Mouse (Mus musculus) layer of hippocampus, adult 2 months (tissue): ENCODE data around the gene Pde4d. TPM values are rescaled to one million over a fixed set of nuclear protein-coding genes. Genes with fewer than 3 reads are reported as not detected.

Source experiments
- DNase-seq, 2 experiments: peaks; one replicate each; pipeline ENCODE4 v3.0.0; 2022; ENCODE audit warnings: low spot score in 2 of 2
- H3K27ac ChIP-seq: fragments of 200-600 bp; 2 replicates; pipeline ENCODE4 v1.8.1; 2022
- H3K4me3 ChIP-seq: fragments of 200-600 bp; 2 replicates; pipeline ENCODE4 v1.8.1; 2022; ENCODE audit warnings: mild to moderate bottlenecking
- CTCF ChIP-seq: fragments of 200-600 bp; conservative IDR thresholded peaks from 2 replicates; pipeline ENCODE4 v1.8.1; 2022; ENCODE audit warnings: antibody characterized with exemption, mild to moderate bottlenecking, moderate library complexity
- total RNA-seq, 2 experiments: library from RNA; stranded (reverse); gene quantifications; 2 replicates each; pipeline ENCODE4 v1.2.3; 2021

Pde4d gene
- total RNA-seq, 2 experiments from 2014 or later, result 72.2 to 73.8 TPM

DNA sequence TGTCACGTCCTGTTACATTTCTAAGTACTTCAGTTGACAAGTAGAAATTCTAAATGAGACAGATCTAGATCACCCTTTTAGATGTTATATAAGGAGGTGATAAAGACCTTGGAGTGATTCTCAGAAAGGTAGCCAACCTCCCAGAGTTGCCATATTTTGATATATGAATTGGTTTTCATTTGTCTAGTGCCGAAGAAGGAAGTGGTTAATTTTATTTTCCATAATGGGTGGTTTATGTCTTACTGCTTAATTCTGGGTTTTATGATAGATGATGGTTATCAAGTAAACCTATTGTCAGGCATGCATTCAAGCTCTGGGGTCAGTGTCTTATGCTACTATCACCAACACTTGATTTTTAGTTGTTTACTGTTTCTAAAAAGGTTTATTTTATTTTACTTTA, 1.4 kb downstream of the Pde4d start:
- no peak for TF ChIP-seq CTCF
- H3K4me3 ChIP-seq, result no peak overlapping the region
- H3K27ac ChIP-seq, result no peak overlapping the region
- DNase-seq, result no peak

DNA sequence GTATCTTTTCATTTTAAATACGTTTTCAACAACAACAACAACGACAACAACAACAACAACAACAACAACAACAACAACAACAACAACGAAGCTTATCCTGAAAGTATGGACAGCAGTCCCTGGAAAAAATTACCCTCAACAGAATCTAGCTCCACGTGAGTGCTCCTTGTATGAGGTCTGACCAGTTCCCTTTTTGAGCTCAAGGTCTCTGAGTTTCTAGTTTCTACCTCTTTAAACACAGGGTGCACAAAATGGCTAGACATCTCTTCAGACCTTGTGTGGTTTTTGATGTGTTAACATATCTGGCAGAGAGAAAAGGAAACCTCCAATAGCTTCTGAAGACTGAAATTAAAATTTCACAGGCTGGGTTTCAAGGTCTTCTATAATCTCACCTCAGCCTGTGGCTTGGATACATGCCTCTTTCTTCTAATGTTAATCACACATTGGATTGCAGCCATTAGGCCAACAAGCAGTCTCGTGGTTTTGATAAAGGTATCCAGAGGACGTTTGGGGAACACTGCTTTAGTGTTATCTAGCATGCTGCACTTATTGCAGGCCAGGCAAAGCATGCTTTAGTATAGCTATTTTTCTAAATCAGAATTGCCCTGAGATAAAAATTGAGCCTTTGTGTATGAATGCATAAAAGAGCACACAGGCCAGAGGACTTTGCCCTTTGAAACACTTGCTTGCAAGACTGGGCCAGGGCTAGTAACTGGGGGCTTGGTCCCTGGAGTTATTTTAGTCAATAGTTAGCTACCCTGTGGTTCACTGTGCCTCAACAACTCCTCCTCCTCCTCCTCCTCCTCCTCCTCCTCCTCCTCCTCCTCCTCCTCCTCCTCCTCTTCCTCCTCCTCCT, 3.5 kb downstream of the Pde4d start:
- Histone ChIP-seq H3K27ac (no peak overlapping the region), H3K4me3 (no peak overlapping the region)
- no peak for DNase-seq
- no peak for TF ChIP-seq CTCF

DNA sequence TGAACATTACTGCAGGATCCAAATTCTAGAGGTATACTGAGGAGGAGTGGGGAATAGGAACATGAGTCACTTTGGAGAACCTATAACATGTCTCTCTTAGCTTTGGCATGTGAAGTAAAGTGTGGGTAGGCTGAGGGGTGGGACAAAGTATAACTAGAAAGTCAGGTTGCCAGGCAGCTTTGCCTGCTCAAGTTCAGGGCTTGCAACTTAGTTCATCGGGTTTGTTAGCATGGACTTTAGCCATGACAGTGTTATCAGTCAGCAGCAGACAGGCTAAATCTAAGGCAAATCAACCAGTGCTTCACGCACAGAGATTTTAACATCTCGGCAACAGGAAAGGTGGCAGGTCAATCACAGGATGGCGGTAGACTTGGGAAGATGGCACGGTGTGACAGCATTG, 12.8 kb downstream of the Pde4d start:
- Histone ChIP-seq H3K4me3 (no peak overlapping the region), H3K27ac (no peak overlapping the region)
- DNase-seq, result no peak
- no peak for TF ChIP-seq CTCF

DNA sequence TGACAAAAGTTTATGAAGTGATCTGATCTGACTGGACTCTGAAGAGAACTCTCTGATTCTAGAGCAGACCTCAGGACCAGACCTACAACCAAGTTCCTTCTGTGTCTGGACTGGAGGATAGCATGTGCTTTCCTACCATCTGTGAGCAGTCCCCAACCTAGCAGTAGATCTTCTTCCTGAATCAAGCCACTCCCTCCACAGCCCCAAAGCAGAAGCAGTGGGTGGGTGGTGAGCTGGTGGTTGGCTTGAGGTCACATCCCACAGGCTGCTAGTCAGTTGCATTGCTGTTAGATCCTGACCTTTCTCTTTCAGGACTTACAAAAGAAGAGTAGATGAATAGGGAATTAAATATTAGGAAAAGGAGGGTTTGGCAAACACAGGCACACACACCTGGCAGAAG, 16.0 kb downstream of the Pde4d start:
- TF ChIP-seq CTCF, result no peak
- Histone ChIP-seq H3K4me3 (no peak overlapping the region), H3K27ac (no peak overlapping the region)
- no peak for DNase-seq

DNA sequence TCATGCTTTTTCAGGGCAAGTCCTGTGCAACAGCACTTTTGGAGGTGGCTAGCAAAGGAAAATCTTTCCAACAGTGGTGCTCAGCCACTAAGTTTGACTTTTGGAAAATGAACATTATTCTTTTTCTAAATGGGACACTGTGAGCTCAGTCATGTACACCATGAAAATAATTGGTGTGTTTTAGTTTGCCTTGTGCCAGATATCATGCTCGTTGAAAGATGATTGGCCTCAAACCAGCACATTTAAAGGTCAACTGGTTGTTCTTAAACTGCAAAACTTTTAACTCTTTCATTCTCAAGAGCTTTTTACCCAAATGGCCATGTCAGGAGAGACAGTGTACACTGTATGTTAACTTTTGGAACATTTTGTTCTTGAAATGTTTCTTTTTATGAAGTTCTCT, 17.3 kb downstream of the Pde4d start:
- TF ChIP-seq CTCF, result no peak
- H3K4me3 ChIP-seq, result no peak overlapping the region
- no peak overlapping the region for H3K27ac ChIP-seq
- no peak for DNase-seq

DNA sequence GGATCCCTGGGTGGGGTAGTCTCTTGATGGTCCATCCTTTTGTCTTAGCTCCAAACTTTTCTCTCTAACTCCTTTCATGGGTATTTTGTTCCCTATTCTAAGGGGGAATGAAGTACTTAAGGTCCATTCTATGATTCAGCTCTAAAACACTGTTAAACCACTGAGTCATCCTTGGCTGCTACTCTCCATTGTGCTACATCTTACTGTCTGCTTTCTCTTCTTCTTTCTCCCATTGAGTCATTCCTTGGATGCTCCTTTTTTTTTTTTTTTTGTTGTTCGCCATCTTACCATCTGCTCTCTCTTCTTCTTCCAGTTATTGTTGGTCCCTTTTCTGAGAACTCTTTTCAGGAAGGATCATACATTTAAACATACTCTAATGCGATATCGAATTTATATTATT, 30.7 kb downstream of the Pde4d start:
- DNase-seq, result no peak

GRCm38 (mm10) chr13:108485036-108485435, 35.3 kb downstream of the Pde4d start:
- Histone ChIP-seq H3K4me3 (no peak overlapping the region), H3K27ac (no peak overlapping the region)
- DNase-seq, result no peak
- no peak for TF ChIP-seq CTCF

More for the DNA sequence above, 30.7 kb downstream of the Pde4d start:
- H3K4me3 ChIP-seq, result no peak overlapping the region
- no peak for TF ChIP-seq CTCF
- H3K27ac ChIP-seq, result no peak overlapping the region

DNA sequence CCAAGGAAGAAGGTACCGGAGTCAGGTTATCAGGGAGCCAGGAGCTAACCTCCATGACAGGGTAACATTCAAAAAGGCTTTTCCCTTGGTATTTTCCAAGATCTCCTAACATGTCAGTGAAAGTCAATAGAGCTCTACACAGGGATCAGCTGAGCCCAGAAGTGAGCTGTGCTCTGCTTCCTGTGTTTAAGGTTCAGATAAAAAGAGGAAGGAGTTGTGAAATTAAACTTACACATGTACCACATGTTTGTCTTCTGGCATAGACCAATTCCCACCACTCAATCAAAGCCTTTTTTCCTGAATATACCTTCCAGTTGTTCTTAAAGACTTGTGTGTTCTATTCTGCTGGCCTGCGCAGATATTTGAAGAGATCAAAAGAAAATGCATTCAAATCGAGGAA, 37.3 kb downstream of the Pde4d start:
- Histone ChIP-seq H3K4me3 (no peak overlapping the region), H3K27ac (no peak overlapping the region)
- no peak for DNase-seq
- no peak for TF ChIP-seq CTCF

- Histone ChIP-seq H3K4me3 (no peak overlapping the region), H3K27ac (no peak overlapping the region)
- DNase-seq, result no peak
- no peak for TF ChIP-seq CTCF
Observed at GRCm38 (mm10) chr13:108489825-108490224, 40.1 kb downstream of the Pde4d start.

- DNase-seq, result no peak
- no peak overlapping the region for H3K4me3 ChIP-seq
- H3K27ac ChIP-seq, result no peak overlapping the region
- no peak for TF ChIP-seq CTCF
Observed at GRCm38 (mm10) chr13:108490872-108491271, 41.1 kb downstream of the Pde4d start.

DNA sequence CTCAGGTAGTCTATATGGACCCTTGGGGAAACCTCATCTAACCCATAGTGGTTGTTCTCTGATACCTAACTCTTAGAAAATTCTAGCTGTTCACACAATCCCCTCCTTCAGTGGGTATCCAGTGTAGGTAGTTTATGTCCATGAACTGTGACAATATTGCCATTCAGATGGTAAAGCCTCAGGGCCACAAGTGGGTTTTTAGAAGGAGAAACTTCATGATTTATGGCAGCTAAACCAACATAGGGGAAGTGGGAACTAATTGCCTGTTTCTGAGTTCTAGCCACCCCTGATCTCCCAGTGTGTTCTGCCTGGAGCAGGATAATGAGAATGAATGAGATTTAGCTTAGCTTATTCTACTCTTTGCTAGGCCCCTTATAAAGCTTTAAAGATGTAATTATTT, 43.1 kb downstream of the Pde4d start:
- no peak overlapping the region for H3K27ac ChIP-seq
- TF ChIP-seq CTCF, result no peak
- DNase-seq, result no peak
- H3K4me3 ChIP-seq, result no peak overlapping the region

- TF ChIP-seq CTCF, result no peak
- H3K4me3 ChIP-seq, result no peak overlapping the region
- DNase-seq, result no peak
- H3K27ac ChIP-seq, result no peak overlapping the region
Observed at GRCm38 (mm10) chr13:108494365-108494764, 44.6 kb downstream of the Pde4d start.

- no peak for TF ChIP-seq CTCF
- DNase-seq, result no peak
- H3K27ac ChIP-seq, result no peak overlapping the region
- no peak overlapping the region for H3K4me3 ChIP-seq
Observed at GRCm38 (mm10) chr13:108497768-108498167, 48.0 kb downstream of the Pde4d start.

GRCm38 (mm10) chr13:108498247-108498743, 48.5 kb downstream of the Pde4d start:
- no peak for TF ChIP-seq CTCF
- no peak overlapping the region for H3K27ac ChIP-seq
- DNase-seq, result no peak
- H3K4me3 ChIP-seq, result peak overlapping the region; percentile 10; the same call in 1 of the 2 replicates
